Mouse (Mus musculus): ENCODE results near the gene Lao1. TPM values are rescaled to one million over a fixed set of nuclear protein-coding genes. Genes with fewer than 3 reads are reported as not detected.
A peak's percentile ranks its signal among the peaks of the same experiment; 100 is the strongest.

Lao1 gene
- polyA plus RNA-seq, 1 experiment from 2014 or later, result not detected

DNA sequence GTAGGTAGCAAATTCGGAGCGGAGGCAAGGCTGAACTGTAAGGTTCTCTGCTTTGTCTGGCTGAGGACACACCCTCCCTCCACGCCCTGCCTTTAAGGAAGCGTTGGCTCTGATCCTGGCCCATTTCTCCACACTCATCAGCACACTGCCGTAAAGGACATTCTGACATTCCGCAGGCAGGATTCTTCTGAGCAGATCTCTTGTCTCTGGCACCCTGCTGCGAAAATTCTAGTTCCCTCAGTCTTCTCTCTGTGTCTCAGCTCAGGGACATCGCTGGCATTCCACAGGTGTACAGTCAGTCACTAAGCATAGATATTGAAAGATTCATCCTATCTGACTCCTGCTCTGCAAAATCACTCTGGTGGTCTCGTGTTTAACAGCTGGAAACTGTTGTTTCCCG lies 40.3 kb downstream of the Lao1 start:
- no peaks in the 10 kb centered on the region for H3K36me3 ChIP-seq (replicated peaks)
- H3K9ac ChIP-seq, result no peak overlapping the region
- H3K4me1 ChIP-seq, result no peaks in the 10 kb centered on the region
- no peak for ATAC-seq (replicated peaks)
- H3K27me3 ChIP-seq (replicated peaks), result no peaks in the 10 kb centered on the region
- H3K9me3 ChIP-seq, result no peaks in the 10 kb centered on the region
- H3K4me3 ChIP-seq, result no peak overlapping the region
- H3K27ac ChIP-seq, result no peak overlapping the region
- 69% methylated on average over 10 of the region's 10 CpGs for WGBS
- H3K4me2 ChIP-seq, result no peak overlapping the region

DNA sequence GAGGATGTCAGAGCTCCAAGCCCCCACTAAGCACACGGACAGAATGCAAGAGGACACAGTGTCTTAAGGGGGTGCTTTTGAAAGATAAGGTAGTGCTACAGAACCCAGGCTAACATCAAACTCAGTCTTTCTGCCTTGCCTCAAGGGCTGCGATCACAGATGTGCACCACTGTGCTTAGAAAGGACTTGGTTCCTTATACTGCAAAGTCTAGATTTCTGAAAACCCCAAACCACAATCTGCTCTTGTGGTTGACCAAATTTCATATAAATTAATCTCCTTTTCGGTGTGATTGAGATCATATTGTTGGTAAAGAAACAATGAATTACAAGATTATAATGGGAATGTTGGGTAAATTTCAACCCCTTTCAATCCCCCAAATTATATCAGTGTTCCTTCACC lies 41.1 kb downstream of the Lao1 start:
- Histone ChIP-seq H3K4me1 (no peaks in the 10 kb centered on the region), H3K9me3 (no peaks in the 10 kb centered on the region), H3K4me3 (no peak overlapping the region), H3K4me2 (no peak overlapping the region), H3K36me3 (replicated peaks) (no peaks in the 10 kb centered on the region), H3K9ac (no peak overlapping the region), H3K27ac (no peak overlapping the region), H3K27me3 (replicated peaks) (no peaks in the 10 kb centered on the region)
- WGBS, result 79% methylated on average over 3 of the region's 3 CpGs
- ATAC-seq (replicated peaks), result no peak

- ATAC-seq (replicated peaks), result no peak
- 74% methylated on average over 3 of the region's 3 CpGs for WGBS
- Histone ChIP-seq H3K9ac (no peak overlapping the region), H3K4me1 (no peaks in the 10 kb centered on the region; the same call in 1 of the 2 replicates), H3K27me3 (replicated peaks) (no peaks in the 10 kb centered on the region), H3K36me3 (replicated peaks) (no peaks in the 10 kb centered on the region), H3K27ac (no peak overlapping the region), H3K9me3 (no peaks in the 10 kb centered on the region), H3K4me2 (no peak overlapping the region), H3K4me3 (no peak overlapping the region)
Observed at GRCm38 (mm10) chr4:119004178-119004577, 42.8 kb downstream of the Lao1 start.

GRCm38 (mm10) chr4:119004613-119005339 lies 43.4 kb downstream of the Lao1 start:
- Histone ChIP-seq H3K27me3 (replicated peaks) (no peaks in the 10 kb centered on the region), H3K4me1 (no peaks in the 10 kb centered on the region; the same call in 1 of the 2 replicates), H3K9ac (no peak overlapping the region), H3K4me3 (no peak overlapping the region), H3K27ac (no peak overlapping the region), H3K4me2 (no peak overlapping the region), H3K36me3 (replicated peaks) (no peaks in the 10 kb centered on the region), H3K9me3 (no peaks in the 10 kb centered on the region)
- 45% methylated on average over 7 of the region's 7 CpGs for WGBS
- peak; percentile 84 for ATAC-seq (replicated peaks)

DNA sequence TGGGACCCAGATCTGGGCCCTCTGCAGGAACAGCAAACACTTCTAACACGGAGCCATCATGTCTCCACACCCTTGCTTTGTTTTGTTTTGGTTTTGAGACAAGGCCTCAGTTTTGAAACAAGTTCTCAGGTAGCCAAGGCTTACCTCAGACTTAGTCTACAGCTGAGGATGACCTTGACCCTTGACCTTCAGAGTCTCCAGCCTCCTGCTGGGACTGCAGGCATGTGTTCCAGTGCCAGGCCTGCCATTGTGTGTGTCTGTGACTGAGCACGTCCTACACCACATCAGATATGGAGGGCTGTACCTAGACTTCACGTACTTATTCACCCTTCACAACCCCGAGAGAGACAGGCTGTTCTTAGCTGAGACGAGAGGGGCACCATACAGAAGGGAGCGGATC lies 46.2 kb downstream of the Lao1 start:
- H3K27ac ChIP-seq, result no peak overlapping the region
- no peak overlapping the region for H3K4me2 ChIP-seq
- H3K27me3 ChIP-seq (replicated peaks), result no peaks in the 10 kb centered on the region
- H3K4me3 ChIP-seq, result no peak overlapping the region
- 84% methylated on average over 6 of the region's 6 CpGs for WGBS
- no peak overlapping the region for H3K9ac ChIP-seq
- no peaks in the 10 kb centered on the region for H3K36me3 ChIP-seq (replicated peaks)
- no peaks in the 10 kb centered on the region for H3K9me3 ChIP-seq
- ATAC-seq (replicated peaks), result no peak
- H3K4me1 ChIP-seq, result no peaks in the 10 kb centered on the region; the same call in 1 of the 2 replicates

- Histone ChIP-seq H3K9me3 (no peaks in the 10 kb centered on the region), H3K36me3 (replicated peaks) (no peaks in the 10 kb centered on the region), H3K4me1 (no peaks in the 10 kb centered on the region; the same call in 1 of the 2 replicates), H3K27me3 (replicated peaks) (no peaks in the 10 kb centered on the region), H3K4me3 (no peak overlapping the region), H3K9ac (no peak overlapping the region), H3K27ac (no peak overlapping the region), H3K4me2 (no peak overlapping the region)
- no peak for ATAC-seq (replicated peaks)
- whole genome bisulfite sequencing, result 19% methylated on average over 6 of the region's 6 CpGs
Observed at GRCm38 (mm10) chr4:119008476-119008875, 47.1 kb downstream of the Lao1 start.

- no peaks in the 10 kb centered on the region; the same call in 1 of the 2 replicates for H3K4me1 ChIP-seq
- no peak overlapping the region for H3K9ac ChIP-seq
- no peaks in the 10 kb centered on the region for H3K36me3 ChIP-seq (replicated peaks)
- no peaks in the 10 kb centered on the region for H3K27me3 ChIP-seq (replicated peaks)
- no peak overlapping the region for H3K4me2 ChIP-seq
- no peaks in the 10 kb centered on the region for H3K9me3 ChIP-seq
- no peak overlapping the region for H3K27ac ChIP-seq
- no peak for ATAC-seq (replicated peaks)
- WGBS, result 64% methylated on average over 8 of the region's 8 CpGs
- no peak overlapping the region for H3K4me3 ChIP-seq
Observed at GRCm38 (mm10) chr4:119009814-119010213, 48.4 kb downstream of the Lao1 start.

GRCm38 (mm10) chr4:119011050-119011680 lies 49.8 kb downstream of the Lao1 start:
- Histone ChIP-seq H3K4me1 (no peaks in the 10 kb centered on the region; the same call in 1 of the 2 replicates), H3K27me3 (replicated peaks) (no peaks in the 10 kb centered on the region), H3K9ac (no peak overlapping the region), H3K9me3 (no peaks in the 10 kb centered on the region), H3K4me2 (no peak overlapping the region), H3K4me3 (no peak overlapping the region), H3K27ac (no peak overlapping the region), H3K36me3 (replicated peaks) (no peaks in the 10 kb centered on the region)
- no peak for ATAC-seq (replicated peaks)
- 25% methylated on average over 10 of the region's 10 CpGs for WGBS

- Histone ChIP-seq H3K9me3 (no peaks in the 10 kb centered on the region), H3K27me3 (replicated peaks) (no peaks in the 10 kb centered on the region), H3K4me3 (no peak overlapping the region), H3K4me2 (no peak overlapping the region), H3K36me3 (replicated peaks) (no peaks in the 10 kb centered on the region), H3K9ac (no peak overlapping the region), H3K27ac (no peak overlapping the region), H3K4me1 (no peaks in the 10 kb centered on the region; the same call in 1 of the 2 replicates)
- WGBS, result 93% methylated on average over 5 of the region's 5 CpGs
- no peak for ATAC-seq (replicated peaks)
Observed at GRCm38 (mm10) chr4:119013031-119013430, 51.7 kb downstream of the Lao1 start.

GRCm38 (mm10) chr4:119014997-119015396 lies 53.6 kb downstream of the Lao1 start:
- no peak overlapping the region for H3K9ac ChIP-seq
- no peak overlapping the region for H3K4me2 ChIP-seq
- H3K36me3 ChIP-seq (replicated peaks), result no peaks in the 10 kb centered on the region
- no peak for ATAC-seq (replicated peaks)
- no peak overlapping the region for H3K4me3 ChIP-seq
- no peak overlapping the region for H3K27ac ChIP-seq
- H3K4me1 ChIP-seq, result peaks cover 8% of the 10 kb centered on the region
- H3K9me3 ChIP-seq, result no peaks in the 10 kb centered on the region
- H3K27me3 ChIP-seq (replicated peaks), result no peaks in the 10 kb centered on the region

DNA sequence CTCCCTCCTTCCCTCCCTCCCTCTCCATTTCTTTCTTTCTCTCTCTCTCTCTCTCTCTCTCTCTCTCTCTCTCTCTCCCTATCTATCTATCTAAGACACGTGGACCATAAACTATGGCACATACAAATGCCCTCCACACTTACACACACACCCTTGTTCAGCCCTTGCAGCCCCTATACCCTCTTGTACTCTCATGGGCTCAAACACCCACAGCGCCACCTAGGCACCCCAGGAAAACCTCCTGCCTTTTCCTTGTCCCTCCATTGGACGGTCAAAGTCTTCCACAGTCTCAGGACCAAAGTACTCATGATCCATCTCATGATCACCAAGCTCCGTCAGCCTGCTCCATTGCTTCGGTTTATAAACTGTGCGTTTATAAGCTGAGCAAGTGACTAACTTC lies 54.2 kb downstream of the Lao1 start:
- Histone ChIP-seq H3K4me3 (no peak overlapping the region), H3K9me3 (no peaks in the 10 kb centered on the region), H3K27me3 (replicated peaks) (no peaks in the 10 kb centered on the region), H3K36me3 (replicated peaks) (no peaks in the 10 kb centered on the region), H3K4me1 (peaks cover 8% of the 10 kb centered on the region), H3K27ac (no peak overlapping the region), H3K9ac (no peak overlapping the region), H3K4me2 (no peak overlapping the region)
- WGBS, result 65% methylated on average over 6 of the region's 6 CpGs
- no peak for ATAC-seq (replicated peaks)

GRCm38 (mm10) chr4:119017078-119017477 lies 55.7 kb downstream of the Lao1 start:
- Histone ChIP-seq H3K4me3 (no peak overlapping the region), H3K4me1 (peaks cover 8% of the 10 kb centered on the region), H3K36me3 (replicated peaks) (no peaks in the 10 kb centered on the region), H3K27ac (no peak overlapping the region), H3K4me2 (no peak overlapping the region), H3K9ac (no peak overlapping the region), H3K27me3 (replicated peaks) (no peaks in the 10 kb centered on the region), H3K9me3 (no peaks in the 10 kb centered on the region)
- peak; percentile 56 for ATAC-seq (replicated peaks)
- WGBS, result 79% methylated on average over 5 of the region's 5 CpGs

All from midbrain, embryonic 15.5 days (tissue).